ENCODE assay signal across 8 mouse cellular contexts in genomic region chr19:41847614-41847991, GRCm38 (mm10). TPM values are rescaled to one million over a fixed set of nuclear protein-coding genes. Genes with fewer than 3 reads are reported as not detected.
DNase-seq lines count a peak whose midpoint lies in the region; ATAC-seq and TF ChIP-seq lines count a peak whose summit lies in the region.
"Not testable (repeated sequence)": the region's sequence is repeated elsewhere in the genome, so short reads cannot be mapped to it uniquely, and the experiment has no call there.

No protein-coding gene starts in this region.

- not testable (repeated sequence) for H3K27ac ChIP-seq in ES-Bruce4 (ENCODE audit: insufficient read depth, low read length)
- peak overlapping the region; percentile 95 for H3K27ac ChIP-seq in forebrain, embryonic 15.5 days (replicated peaks)
- H3K27ac ChIP-seq in liver, postnatal 0 days (ENCODE audit: low read depth): peak overlapping the region; percentile 96
- H3K27ac ChIP-seq in stomach, embryonic 16.5 days (ENCODE audit: low read length): peak overlapping the region; percentile 88

- H3K4me1 ChIP-seq in ES-Bruce4 (ENCODE audit: control insufficient read depth, insufficient read depth, low read length); stomach, embryonic 16.5 days (ENCODE audit: control insufficient read depth, insufficient read depth, low read length): not testable (repeated sequence)
- peaks cover 44% of the 10 kb centered on the region for H3K4me1 ChIP-seq in forebrain, embryonic 15.5 days
- peaks cover 14% of the 10 kb centered on the region for H3K4me1 ChIP-seq in liver, postnatal 0 days (ENCODE audit: insufficient read depth)

- H3K9ac ChIP-seq in ES-Bruce4 (ENCODE audit: low read depth, poor library complexity, severe bottlenecking): peak overlapping the region; percentile 68
- H3K9ac ChIP-seq in forebrain, embryonic 15.5 days (replicated peaks): peak overlapping the region; percentile 73
- H3K9ac ChIP-seq in liver, postnatal 0 days (replicated peaks): peak overlapping the region; percentile 83
- H3K9ac ChIP-seq in stomach, embryonic 16.5 days (ENCODE audit: low read length): peak overlapping the region; percentile 83

- peak; percentile 29 for DNase-seq in cerebellum, adult 8-10 months
- DNase-seq in heart, postnatal 4 days: peak; percentile 55
- peak; percentile 73 for DNase-seq in kidney, postnatal 10 days
- not testable (repeated sequence) for DNase-seq in liver, postnatal 0 days

- TF ChIP-seq EP300 in ES-Bruce4 (IDR thresholded peaks at IDR 0.05; ENCODE audit: insufficient read depth, low read depth, low read length); liver, postnatal 0 days (IDR thresholded peaks at IDR 0.05; ENCODE audit: low read depth): not testable (repeated sequence)

- peak overlapping the region; percentile 69 for H3K4me3 ChIP-seq in ES-Bruce4 (ENCODE audit: low read depth, low read length)
- peak overlapping the region; percentile 69 for H3K4me3 ChIP-seq in forebrain, embryonic 15.5 days
- H3K4me3 ChIP-seq in liver, postnatal 0 days (ENCODE audit: low read depth, low read length): peak overlapping the region; percentile 92
- peak overlapping the region; percentile 69 for H3K4me3 ChIP-seq in stomach, embryonic 16.5 days (replicated peaks; ENCODE audit: low read length)

- peak overlapping the region; percentile 88 for H3K4me2 ChIP-seq in forebrain, embryonic 15.5 days (replicated peaks)
- H3K4me2 ChIP-seq in liver, postnatal 0 days (ENCODE audit: low read depth, low read length): peak overlapping the region; percentile 85
- H3K4me2 ChIP-seq in stomach, embryonic 16.5 days (ENCODE audit: low read depth, low read length): peak overlapping the region; percentile 95

- not testable (repeated sequence) for H3K27me3 ChIP-seq in ES-Bruce4 (ENCODE audit: control insufficient read depth, insufficient read depth, low read length, poor library complexity, severe bottlenecking); forebrain, embryonic 15.5 days; liver, postnatal 0 days (ENCODE audit: insufficient read depth, low read length); stomach, embryonic 16.5 days (ENCODE audit: control insufficient read depth, insufficient read depth, low read length)

- WGBS in forebrain, embryonic 15.5 days: under 1% methylated on average over 42 of the region's 53 CpGs
- under 1% methylated on average over 37 of the region's 53 CpGs for WGBS in liver, postnatal 0 days (ENCODE audit: insufficient replicate concordance)
- under 1% methylated on average over 48 of the region's 53 CpGs for WGBS in stomach, embryonic 16.5 days

- ATAC-seq in forebrain, embryonic 15.5 days (replicated peaks): peak; percentile 73
- ATAC-seq in liver, postnatal 0 days: peak; percentile 48
- ATAC-seq in monocyte, adult 5-6 weeks (replicated peaks; ENCODE audit: insufficient number of reproducible peaks, low FRiP score, low TSS enrichment, poor library complexity, severe bottlenecking): peak; percentile 59
- peak; percentile 68 for ATAC-seq in stomach, embryonic 16.5 days (ENCODE audit: insufficient read depth, low FRiP score)

- not testable (repeated sequence) for TF ChIP-seq CTCF in ES-Bruce4 (IDR thresholded peaks at IDR 0.05; ENCODE audit: low read depth, low read length); liver, postnatal 0 days (IDR thresholded peaks at IDR 0.05; ENCODE audit: low read depth)

- not testable (repeated sequence) for H3K36me3 ChIP-seq in ES-Bruce4 (ENCODE audit: control insufficient read depth, insufficient read depth, low read length, poor library complexity, severe bottlenecking); forebrain, embryonic 15.5 days; liver, postnatal 0 days (replicated peaks; ENCODE audit: insufficient read depth, low read length); stomach, embryonic 16.5 days (ENCODE audit: control insufficient read depth, insufficient read depth, low read length)

- not testable (repeated sequence) for H3K9me3 ChIP-seq in ES-Bruce4 (replicated peaks; ENCODE audit: control insufficient read depth, insufficient read depth, low read length, poor library complexity, severe bottlenecking); forebrain, embryonic 15.5 days; liver, postnatal 0 days (ENCODE audit: low read length); stomach, embryonic 16.5 days (replicated peaks; ENCODE audit: control insufficient read depth, low read length)

- not testable (repeated sequence) for TF ChIP-seq POLR2A in ES-Bruce4 (IDR thresholded peaks at IDR 0.05; ENCODE audit: insufficient read depth, low read length)

RNA-seq across cellular contexts. Expression of gene Frat2, which starts 0.3 kb away (rescaled TPM):
- 7.6 and 10.0 TPM in 2 replicates for polyA plus RNA-seq in ES-Bruce4 (2011; ENCODE audit: insufficient read depth, insufficient read length, low read depth, missing spikeins)
- polyA plus RNA-seq in forebrain, embryonic 15.5 days (2015; fragmentation: Nextera tagmentation; extraction: Ambion mirVana): 16.9 and 17.9 TPM in 2 replicates
- total RNA-seq in heart, postnatal 4 days (2021): 1 to 10 TPM; 3.6 to 3.9 TPM
- polyA plus RNA-seq in liver, postnatal 0 days (2015; fragmentation: Nextera tagmentation; extraction: Ambion mirVana): 3.3 and 3.7 TPM in 2 replicates
- total RNA-seq in monocyte, adult 5-6 weeks (2017): 14.4 to 39.3 TPM (median 21.5 TPM) in 3 replicates
- 1.7 and 3.0 TPM in 2 replicates for polyA plus RNA-seq in stomach, embryonic 16.5 days (2015; fragmentation: Nextera tagmentation; extraction: Ambion mirVana)

RNA-seq across cellular contexts. Expression of gene Frat1, which starts 17.8 kb away (rescaled TPM):
- 2.1 and 2.3 TPM in 2 replicates for polyA plus RNA-seq in ES-Bruce4 (2011; ENCODE audit: insufficient read depth, insufficient read length, low read depth, missing spikeins)
- 34.7 and 35.1 TPM in 2 replicates for polyA plus RNA-seq in forebrain, embryonic 15.5 days (2015; fragmentation: Nextera tagmentation; extraction: Ambion mirVana)
- 1 to 10 TPM; 2.1 to 2.3 TPM for total RNA-seq in heart, postnatal 4 days (2021)
- polyA plus RNA-seq in liver, postnatal 0 days (2015; fragmentation: Nextera tagmentation; extraction: Ambion mirVana): 7.8 and 8.1 TPM in 2 replicates
- 21.9 to 24.9 TPM (median 22.4 TPM) in 3 replicates for total RNA-seq in monocyte, adult 5-6 weeks (2017)
- polyA plus RNA-seq in stomach, embryonic 16.5 days (2015; fragmentation: Nextera tagmentation; extraction: Ambion mirVana): 8.9 and 9.9 TPM in 2 replicates

RNA-seq across cellular contexts. Expression of gene Arhgap19, which starts 45.8 kb away (rescaled TPM):
- 75.7 and 80.1 TPM in 2 replicates for polyA plus RNA-seq in ES-Bruce4 (2011; ENCODE audit: insufficient read depth, insufficient read length, low read depth, missing spikeins)
- 10.6 and 11.2 TPM in 2 replicates for polyA plus RNA-seq in forebrain, embryonic 15.5 days (2015; fragmentation: Nextera tagmentation; extraction: Ambion mirVana)
- 10 to 100 TPM in 1 of 2 experiments, 1 to 10 TPM in 1; 9.5 to 10.2 TPM for total RNA-seq in heart, postnatal 4 days (2021)
- polyA plus RNA-seq in liver, postnatal 0 days (2015; fragmentation: Nextera tagmentation; extraction: Ambion mirVana): 10.5 and 12.9 TPM in 2 replicates
- 1.1 to 2.3 TPM (median 1.9 TPM) in 3 replicates for total RNA-seq in monocyte, adult 5-6 weeks (2017)
- polyA plus RNA-seq in stomach, embryonic 16.5 days (2015; fragmentation: Nextera tagmentation; extraction: Ambion mirVana): 18.8 and 20.3 TPM in 2 replicates

RNA-seq across cellular contexts. Expression of gene Rrp12, which starts 48.4 kb away (rescaled TPM):
- 23.1 and 24.5 TPM in 2 replicates for polyA plus RNA-seq in ES-Bruce4 (2011; ENCODE audit: insufficient read depth, insufficient read length, low read depth, missing spikeins)
- polyA plus RNA-seq in forebrain, embryonic 15.5 days (2015; fragmentation: Nextera tagmentation; extraction: Ambion mirVana): 16.7 and 17.3 TPM in 2 replicates
- 10 to 100 TPM; 19.9 to 23.4 TPM for total RNA-seq in heart, postnatal 4 days (2021)
- 4.1 and 4.3 TPM in 2 replicates for polyA plus RNA-seq in liver, postnatal 0 days (2015; fragmentation: Nextera tagmentation; extraction: Ambion mirVana)
- 5.1 to 7.7 TPM (median 7.6 TPM) in 3 replicates for total RNA-seq in monocyte, adult 5-6 weeks (2017)
- polyA plus RNA-seq in stomach, embryonic 16.5 days (2015; fragmentation: Nextera tagmentation; extraction: Ambion mirVana): 15.4 and 15.9 TPM in 2 replicates
